Mouse (Mus musculus) embryonic facial prominence, embryonic 13.5 days (tissue): Measurements from ENCODE around the gene Krt90. TPM values are rescaled to one million over a fixed set of nuclear protein-coding genes. Genes with fewer than 3 reads are reported as not detected.

Experiments used
- ATAC-seq: fragments of 200-750 bp; cut with Nextera tagmentation; 2 replicates; pipeline ENCODE4 v1.8.0; 2017; ENCODE audit warnings: low read depth; ENCODE audit not compliant: insufficient number of reproducible peaks, insufficient read depth, low FRiP score, low TSS enrichment
- H3K27ac ChIP-seq: fragments of 300-500 bp; sonication (generic); 2 replicates; pipeline ENCODE4 v1.5.1; 2015; ENCODE audit warnings: moderate library complexity, mild to moderate bottlenecking, inconsistent platforms
- H3K27me3 ChIP-seq: fragments of 300-500 bp; sonication (generic); 2 replicates; pipeline ENCODE4 v1.6.1; 2015; ENCODE audit warnings: mild to moderate bottlenecking, inconsistent platforms
- H3K36me3 ChIP-seq: fragments of 300-500 bp; sonication (generic); 2 replicates; pipeline ENCODE4 v1.6.1; 2015; ENCODE audit warnings: mild to moderate bottlenecking, inconsistent platforms
- H3K4me1 ChIP-seq: fragments of 300-500 bp; sonication (generic); 2 replicates; pipeline ENCODE4 v1.6.1; 2015; ENCODE audit warnings: inconsistent platforms
- H3K4me2 ChIP-seq: fragments of 300-500 bp; sonication (generic); 2 replicates; pipeline ENCODE4 v1.6.1; 2015; ENCODE audit warnings: moderate library complexity, mild to moderate bottlenecking, inconsistent platforms
- H3K4me3 ChIP-seq: fragments of 300-500 bp; sonication (generic); 2 replicates; pipeline ENCODE4 v1.5.1; 2015; ENCODE audit warnings: mild to moderate bottlenecking, inconsistent platforms
- H3K9ac ChIP-seq: fragments of 300-500 bp; sonication (generic); 2 replicates; pipeline ENCODE4 v1.6.1; 2015; ENCODE audit warnings: mild to moderate bottlenecking, inconsistent platforms
- H3K9me3 ChIP-seq: fragments of 300-500 bp; sonication (generic); 2 replicates; pipeline ENCODE4 v1.6.1; 2016; ENCODE audit warnings: inconsistent platforms
- WGBS: fragments of 180-500 bp; shearing (Covaris S2); methylation state at CpG from one replicate; pipeline ENCODE4 v1.1.7; 2015; ENCODE audit warnings: mixed read lengths; 5-methylcytosine and 5-hydroxymethylcytosine counted together
- polyA plus RNA-seq: library from polyadenylated mRNA; unstranded; fragments of >200 nt; fragmentation: Nextera tagmentation; extraction: Ambion mirVana; gene quantifications from 2 replicates; pipeline ENCODE4 v1.2.1, GENCODE M21; 2015

Krt90 gene
- polyA plus RNA-seq: 0.15 and 0.40 TPM in 2 replicates

- Histone ChIP-seq H3K36me3 (no peaks in the 10 kb centered on the region), H3K27me3 (peaks cover 4% of the 10 kb centered on the region), H3K4me3 (no peak within 1 kb of the TSS), H3K9me3 (no peaks in the 10 kb centered on the region), H3K4me2 (no peak within 1 kb of the TSS), H3K9ac (no peak within 1 kb of the TSS), H3K4me1 (peaks cover 24% of the 10 kb centered on the region), H3K27ac (no peak within 1 kb of the TSS)
- WGBS: 66% methylated on average over 5 of the region's 5 CpGs
- ATAC-seq: no peak
Observed at GRCm38 (mm10) chr15:101562850-101563249, at the start of gene Krt90. Gene Krt90 (minus strand): TSS chr15:101562950.

GRCm38 (mm10) chr15:101599123-101599522 is 36.4 kb upstream of the Krt90 start:
- H3K36me3 ChIP-seq: no peaks in the 10 kb centered on the region
- no peak overlapping the region for H3K9ac ChIP-seq
- ATAC-seq: no peak
- no peak overlapping the region for H3K4me3 ChIP-seq
- H3K27ac ChIP-seq: no peak overlapping the region
- H3K27me3 ChIP-seq: no peaks in the 10 kb centered on the region
- WGBS: 65% methylated on average over 6 of the region's 6 CpGs
- no peak overlapping the region for H3K4me2 ChIP-seq
- H3K9me3 ChIP-seq: no peaks in the 10 kb centered on the region
- no peaks in the 10 kb centered on the region for H3K4me1 ChIP-seq

- Histone ChIP-seq H3K27ac (no peak overlapping the region), H3K36me3 (no peaks in the 10 kb centered on the region), H3K9me3 (no peaks in the 10 kb centered on the region), H3K9ac (no peak overlapping the region), H3K4me2 (no peak overlapping the region), H3K4me1 (no peaks in the 10 kb centered on the region), H3K4me3 (no peak overlapping the region), H3K27me3 (no peaks in the 10 kb centered on the region)
- WGBS: 82% methylated on average over 10 of the region's 10 CpGs
- ATAC-seq: no peak
Observed at GRCm38 (mm10) chr15:101588216-101588615, 25.5 kb upstream of the Krt90 start.

GRCm38 (mm10) chr15:101584456-101584855 is 21.7 kb upstream of the Krt90 start:
- WGBS: 64% methylated on average over 2 of the region's 2 CpGs

GRCm38 (mm10) chr15:101583211-101583965 is 20.6 kb upstream of the Krt90 start:
- Histone ChIP-seq H3K9ac (no peak overlapping the region), H3K36me3 (no peaks in the 10 kb centered on the region), H3K27ac (no peak overlapping the region), H3K9me3 (no peaks in the 10 kb centered on the region), H3K4me2 (no peak overlapping the region), H3K4me3 (no peak overlapping the region), H3K27me3 (no peaks in the 10 kb centered on the region), H3K4me1 (no peaks in the 10 kb centered on the region)
- WGBS: 72% methylated on average over 8 of the region's 8 CpGs
- ATAC-seq: no peak

More at GRCm38 (mm10) chr15:101584456-101584855, 21.7 kb upstream of the Krt90 start:
- Histone ChIP-seq H3K27ac (no peak overlapping the region), H3K4me1 (no peaks in the 10 kb centered on the region), H3K27me3 (no peaks in the 10 kb centered on the region), H3K4me2 (no peak overlapping the region), H3K9me3 (no peaks in the 10 kb centered on the region), H3K4me3 (no peak overlapping the region), H3K9ac (no peak overlapping the region), H3K36me3 (no peaks in the 10 kb centered on the region)
- ATAC-seq: no peak

- 81% methylated on average over 3 of the region's 3 CpGs for WGBS
- Histone ChIP-seq H3K9ac (no peak overlapping the region), H3K4me2 (no peak overlapping the region), H3K27me3 (no peaks in the 10 kb centered on the region), H3K27ac (no peak overlapping the region), H3K4me1 (no peaks in the 10 kb centered on the region), H3K9me3 (no peaks in the 10 kb centered on the region), H3K36me3 (no peaks in the 10 kb centered on the region), H3K4me3 (no peak overlapping the region)
- ATAC-seq: no peak
Observed at GRCm38 (mm10) chr15:101581701-101582100, 19.0 kb upstream of the Krt90 start.

- no peak for ATAC-seq
- 85% methylated on average over 5 of the region's 5 CpGs for WGBS
- H3K27me3 ChIP-seq: no peaks in the 10 kb centered on the region
Observed at GRCm38 (mm10) chr15:101575506-101575905, 12.8 kb upstream of the Krt90 start.

GRCm38 (mm10) chr15:101573796-101574345 is 11.1 kb upstream of the Krt90 start, which contains the start of gene Krt75:
Gene Krt75 (minus strand): TSS chr15:101573904.
- Histone ChIP-seq H3K4me3 (no peak within 1 kb of the TSS), H3K9me3 (no peaks in the 10 kb centered on the region), H3K4me1 (peaks cover 13% of the 10 kb centered on the region), H3K36me3 (no peaks in the 10 kb centered on the region), H3K9ac (no peak within 1 kb of the TSS), H3K27ac (no peak within 1 kb of the TSS), H3K27me3 (no peaks in the 10 kb centered on the region), H3K4me2 (no peak within 1 kb of the TSS)
- 46% methylated on average over 15 of the region's 15 CpGs for WGBS
- no peak for ATAC-seq

More at GRCm38 (mm10) chr15:101575506-101575905, 12.8 kb upstream of the Krt90 start:
- Histone ChIP-seq H3K9me3 (no peaks in the 10 kb centered on the region), H3K4me3 (no peak overlapping the region), H3K27ac (no peak overlapping the region), H3K4me1 (peaks cover 13% of the 10 kb centered on the region), H3K4me2 (no peak overlapping the region), H3K9ac (no peak overlapping the region), H3K36me3 (no peaks in the 10 kb centered on the region)

- Histone ChIP-seq H3K27me3 (no peaks in the 10 kb centered on the region; the same call in 1 of the 2 replicates), H3K9ac (no peak overlapping the region), H3K36me3 (no peaks in the 10 kb centered on the region), H3K4me1 (peaks cover 18% of the 10 kb centered on the region), H3K27ac (no peak overlapping the region), H3K9me3 (no peaks in the 10 kb centered on the region), H3K4me3 (no peak overlapping the region), H3K4me2 (no peak overlapping the region)
- no peak for ATAC-seq
- WGBS: 45% methylated on average over 7 of the region's 7 CpGs
Observed at GRCm38 (mm10) chr15:101567780-101568179, 5.0 kb upstream of the Krt90 start.

GRCm38 (mm10) chr15:101558034-101558646 is 4.6 kb downstream of the Krt90 start:
- Histone ChIP-seq H3K4me3 (no peak overlapping the region), H3K4me1 (peaks cover 15% of the 10 kb centered on the region), H3K9me3 (no peaks in the 10 kb centered on the region), H3K27ac (no peak overlapping the region), H3K9ac (no peak overlapping the region), H3K4me2 (no peak overlapping the region), H3K27me3 (peaks cover 13% of the 10 kb centered on the region), H3K36me3 (no peaks in the 10 kb centered on the region)
- WGBS: 21% methylated on average over 7 of the region's 7 CpGs
- no peak for ATAC-seq

- Histone ChIP-seq H3K4me2 (peak overlapping the region; percentile 47), H3K4me3 (no peak overlapping the region)
Observed at GRCm38 (mm10) chr15:101553169-101553568, 9.6 kb downstream of the Krt90 start.

More at GRCm38 (mm10) chr15:101553169-101553568, 9.6 kb downstream of the Krt90 start:
- no peak overlapping the region for H3K9ac ChIP-seq
- H3K27ac ChIP-seq: no peak overlapping the region
- peaks cover 24% of the 10 kb centered on the region for H3K27me3 ChIP-seq
- peaks cover 20% of the 10 kb centered on the region for H3K4me1 ChIP-seq
- H3K36me3 ChIP-seq: no peaks in the 10 kb centered on the region
- peak; percentile 66; the same call in 1 of the 2 replicates for ATAC-seq
- no peaks in the 10 kb centered on the region for H3K9me3 ChIP-seq
- WGBS: under 1% methylated on average over 11 of the region's 11 CpGs
